Mouse (Mus musculus) B cell, adult 2 months (primary cell): ENCODE data around the gene Mcm5.

Source experiments
- DNase-seq, 2 experiments: peaks; one replicate each; pipeline ENCODE4 v3.0.0; 2022

The Mcm5 gene

DNA sequence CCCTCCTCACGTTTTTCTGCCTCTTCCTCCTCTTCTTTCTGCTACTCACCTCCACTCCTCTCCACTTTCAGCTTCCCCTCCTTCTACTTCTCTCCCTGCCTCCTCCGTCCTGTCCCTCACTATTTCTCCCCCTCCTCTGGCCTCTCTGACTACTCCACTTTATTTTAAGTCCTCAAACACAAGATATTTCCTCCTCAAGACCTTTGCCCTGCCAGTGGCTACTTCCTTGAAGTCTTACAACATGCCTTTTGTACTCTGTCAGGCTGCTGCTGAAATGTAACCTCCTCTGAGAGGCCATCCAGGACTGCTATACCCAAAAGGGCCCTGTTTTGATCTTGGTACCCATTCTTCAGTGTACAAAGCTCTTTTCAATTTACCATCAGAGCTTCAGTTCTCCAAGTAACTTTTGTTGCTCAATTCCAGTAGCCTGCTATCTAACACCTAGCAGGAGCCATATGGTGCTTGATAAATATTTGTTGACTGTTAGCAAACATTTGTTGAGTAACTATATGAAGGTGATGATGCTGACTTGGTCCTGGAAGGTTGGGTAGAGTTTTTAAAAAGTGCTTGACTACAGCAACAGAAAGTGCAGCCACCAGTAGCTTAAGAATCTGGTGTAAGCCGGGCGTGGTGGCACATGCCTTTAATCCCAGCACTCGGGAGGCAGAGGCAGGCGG is 62.8 kb downstream of the Mcm5 start:
- DNase-seq, result no peak
